Mouse (Mus musculus) C2C12 (cell line): ENCODE measurements around the gene Srpk3.

Source experiments
- CEBPB ChIP-seq: IDR thresholded peaks from one replicate; pipeline ENCODE4 v1.6.1; 2011; ENCODE audit warnings: low read depth, mild to moderate bottlenecking, control low read depth, moderate library complexity
- CTCF ChIP-seq: IDR thresholded peaks from one replicate; pipeline ENCODE4 v1.5.1; 2011; ENCODE audit not compliant: control insufficient read depth, insufficient read depth, insufficient read length
- MAX ChIP-seq: IDR thresholded peaks from one replicate; pipeline ENCODE4 v1.6.1; 2011; ENCODE audit warnings: mild to moderate bottlenecking, control low read depth
- MYOD1 ChIP-seq: IDR thresholded peaks from one replicate; pipeline ENCODE4 v1.6.1; 2011; ENCODE audit warnings: low read depth; ENCODE audit not compliant: control insufficient read depth, insufficient read length
- USF1 ChIP-seq: IDR thresholded peaks from one replicate; pipeline ENCODE4 v1.6.1; 2011; ENCODE audit warnings: low read depth, mild to moderate bottlenecking, control low read depth, moderate library complexity

DNA sequence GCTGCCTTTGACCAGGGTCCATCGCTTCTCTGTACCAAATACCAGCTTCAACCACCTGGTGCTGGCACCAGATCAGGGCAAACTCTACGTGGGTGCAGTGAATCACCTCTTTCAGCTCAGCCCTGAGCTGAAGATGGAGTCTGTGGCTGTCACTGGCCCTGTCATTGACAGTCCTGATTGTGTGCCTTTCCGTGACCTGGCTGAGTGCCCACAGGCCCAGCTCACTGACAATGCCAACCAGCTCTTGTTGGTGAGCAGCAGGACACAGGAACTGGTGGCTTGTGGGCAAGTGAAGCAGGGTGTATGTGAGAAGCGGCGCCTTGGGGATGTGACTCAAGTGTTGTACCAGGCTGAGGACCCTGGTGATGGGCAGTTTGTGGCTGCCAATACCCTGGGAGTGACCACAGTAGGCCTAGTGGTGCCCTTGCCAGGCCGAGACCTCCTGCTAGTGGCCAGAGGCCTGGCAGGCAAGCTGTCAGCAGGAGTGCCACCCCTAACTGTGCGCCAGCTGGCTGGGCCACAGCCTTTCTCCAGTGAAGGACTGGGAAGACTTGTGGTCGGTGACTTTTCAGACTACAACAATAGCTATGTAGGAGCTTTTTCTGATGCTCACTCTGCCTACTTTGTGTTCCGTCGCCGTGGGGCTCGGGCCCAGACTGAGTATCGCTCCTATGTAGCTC, 15.5 kb upstream of the Srpk3 start:
- TF ChIP-seq CTCF = no peak
- no peak for TF ChIP-seq MYOD1
- TF ChIP-seq MAX = no peak
- no peak for TF ChIP-seq CEBPB
- no peak for TF ChIP-seq USF1
